Mouse (Mus musculus) ES-E14 (cell line): ENCODE data around the gene Smad1. TPM values are rescaled to one million over a fixed set of nuclear protein-coding genes. Genes with fewer than 3 reads are reported as not detected.

Experiments
- DNase-seq: peaks from one replicate; pipeline ENCODE4 v3.0.0-alpha.2; 2013; ENCODE audit warnings: low read depth, low spot score
- H3K27ac ChIP-seq: 2 replicates; pipeline ENCODE4 v1.5.1; 2012; ENCODE audit warnings: low read depth, mild to moderate bottlenecking, low read length, moderate library complexity, mixed read lengths; ENCODE audit not compliant: poor library complexity, insufficient read depth, severe bottlenecking
- H3K36me3 ChIP-seq: 2 replicates; pipeline ENCODE4 v1.6.1; 2012; ENCODE audit warnings: mild to moderate bottlenecking, low read length, moderate library complexity, mixed read lengths; ENCODE audit not compliant: control insufficient read depth, poor library complexity, insufficient read depth, severe bottlenecking
- H3K4me1 ChIP-seq, 2 experiments: fragments of 150-350 bp in 1 of 2; sonication (generic) in 1 of 2; 2 replicates each; pipeline ENCODE4 v1.6.1; 2012; ENCODE audit warnings: low read length in 2 of 2, mild to moderate bottlenecking in 1 of 2, mixed read lengths in 1 of 2; ENCODE audit not compliant: control insufficient read depth in 2 of 2, insufficient read depth in 2 of 2, poor library complexity in 1 of 2
- H3K4me3 ChIP-seq, 2 experiments: fragments of 150-350 bp in 1 of 2; sonication (generic) in 1 of 2; 2 replicates each; pipeline ENCODE4 v1.5.1; 2012; ENCODE audit warnings: low read length in 2 of 2, low read depth in 1 of 2, mild to moderate bottlenecking in 1 of 2, mixed read lengths in 1 of 2; ENCODE audit not compliant: insufficient read depth in 1 of 2, poor library complexity in 1 of 2, severe bottlenecking in 1 of 2
- H3K9ac ChIP-seq: 2 replicates; pipeline ENCODE4 v1.6.1; 2012; ENCODE audit warnings: low read depth, mild to moderate bottlenecking, low read length, mixed read lengths; ENCODE audit not compliant: poor library complexity, insufficient read depth, severe bottlenecking
- H3K9me3 ChIP-seq: fragments of 150-350 bp; sonication (generic); 2 replicates; pipeline ENCODE4 v1.6.1; 2012; ENCODE audit warnings: low read depth, mild to moderate bottlenecking, low read length; ENCODE audit not compliant: control insufficient read depth, insufficient read depth
- CHD2 ChIP-seq: IDR thresholded peaks from 2 replicates; pipeline ENCODE4 v1.6.1; 2014; ENCODE audit warnings: mild to moderate bottlenecking, low read depth, low read length, inconsistent platforms
- HCFC1 ChIP-seq: IDR thresholded peaks from 2 replicates; pipeline ENCODE4 v1.6.1; 2012; ENCODE audit warnings: low read length, inconsistent platforms, borderline replicate concordance; ENCODE audit not compliant: insufficient read depth
- MAFK ChIP-seq: IDR thresholded peaks from 2 replicates; pipeline ENCODE4 v1.6.1; 2014; ENCODE audit warnings: mild to moderate bottlenecking, low read depth, low read length, inconsistent platforms; ENCODE audit not compliant: insufficient read depth
- ZC3H11A ChIP-seq: IDR thresholded peaks from 2 replicates; pipeline ENCODE4 v1.6.1; 2012; ENCODE audit warnings: low read depth, mild to moderate bottlenecking, inconsistent platforms, low read length, borderline replicate concordance
- ZNF384 ChIP-seq: IDR thresholded peaks from 2 replicates; pipeline ENCODE4 v1.6.1; 2012; ENCODE audit warnings: low read depth, low read length, inconsistent platforms
- in situ Hi-C, 2 experiments: fragments of 600-800 bp; cut with MboI; formaldehyde crosslinking; loops; one replicate each; pipeline ENCODE4 v1.15.1; 2025; ENCODE audit warnings: low sequenced_read_pairs in 2 of 2, inconsistent platforms in 1 of 2; ENCODE audit not compliant: unreplicated experiment in 2 of 2
- total RNA-seq: library from RNA; depleted of rRNA; stranded (reverse); fragments of 300-350 nt; gene quantifications from 2 replicates; pipeline ENCODE4 v1.2.3, GENCODE M21; 2012

Smad1 gene
- total RNA-seq, 1 experiment: 9.4 TPM

GRCm38 (mm10) chr8:79366227-79366626 lies 33.1 kb downstream of the Smad1 start:
- H3K4me1 ChIP-seq: no peaks in the 10 kb centered on the region
- H3K9me3 ChIP-seq: no peaks in the 10 kb centered on the region
- no peak for TF ChIP-seq CHD2
- no peak for TF ChIP-seq ZNF384
- no peak for TF ChIP-seq MAFK
- no peak for TF ChIP-seq ZC3H11A
- TF ChIP-seq HCFC1: no peak
- DNase-seq: no peak
- no peak overlapping the region for H3K27ac ChIP-seq
- no peak overlapping the region for H3K9ac ChIP-seq
- peaks cover 7% of the 10 kb centered on the region; the same call in 1 of the 2 replicates for H3K36me3 ChIP-seq
- H3K4me3 ChIP-seq: no peak overlapping the region
- in situ Hi-C loops: no loop called here

GRCm38 (mm10) chr8:79365707-79366106 lies 33.6 kb downstream of the Smad1 start:
- no peaks in the 10 kb centered on the region for H3K4me1 ChIP-seq
- no peak overlapping the region for H3K27ac ChIP-seq
- no peak overlapping the region for H3K9ac ChIP-seq
- no peaks in the 10 kb centered on the region for H3K9me3 ChIP-seq
- TF ChIP-seq MAFK (no peak), CHD2 (no peak), HCFC1 (no peak), ZNF384 (no peak), ZC3H11A (no peak)
- H3K36me3 ChIP-seq: peaks cover 4% of the 10 kb centered on the region; the same call in 1 of the 2 replicates
- in situ Hi-C loops: no loop called here
- no peak overlapping the region for H3K4me3 ChIP-seq
- DNase-seq: no peak

GRCm38 (mm10) chr8:79364806-79365205 lies 34.5 kb downstream of the Smad1 start:
- H3K36me3 ChIP-seq: peaks cover 4% of the 10 kb centered on the region; the same call in 1 of the 2 replicates
- in situ Hi-C loops: no loop called here

DNA sequence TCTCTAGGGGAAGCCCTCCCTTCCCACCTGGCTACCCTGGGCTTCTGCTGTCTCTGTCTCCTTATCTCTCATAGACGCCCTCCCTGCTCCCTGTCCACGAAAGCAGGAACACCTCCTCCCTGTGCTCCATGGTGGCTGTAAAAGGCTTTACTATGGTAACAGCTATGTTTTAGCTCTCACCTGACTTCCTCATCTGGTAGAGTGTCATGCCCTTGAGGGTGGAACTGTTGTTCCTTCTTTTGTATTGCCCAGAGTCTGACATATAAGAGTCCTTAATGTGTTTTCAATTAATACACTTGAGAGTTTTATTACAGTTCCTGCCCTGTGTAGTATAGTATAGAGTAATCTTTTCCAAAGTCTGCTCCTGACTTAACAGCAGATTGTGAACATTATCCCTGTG lies 36.9 kb downstream of the Smad1 start:
- no peak overlapping the region for H3K4me3 ChIP-seq
- in situ Hi-C loops: no loop called here
- no peaks in the 10 kb centered on the region for H3K9me3 ChIP-seq
- H3K4me1 ChIP-seq: no peaks in the 10 kb centered on the region
- no peak overlapping the region for H3K27ac ChIP-seq
- no peak for DNase-seq
- H3K9ac ChIP-seq: no peak overlapping the region
- TF ChIP-seq HCFC1: no peak
- TF ChIP-seq MAFK: no peak
- TF ChIP-seq ZNF384: no peak
- TF ChIP-seq CHD2: no peak
- TF ChIP-seq ZC3H11A: no peak
- H3K36me3 ChIP-seq: peaks cover 4% of the 10 kb centered on the region; the same call in 1 of the 2 replicates

More at GRCm38 (mm10) chr8:79364806-79365205, 34.5 kb downstream of the Smad1 start:
- no peak overlapping the region for H3K9ac ChIP-seq
- TF ChIP-seq HCFC1 (no peak), ZNF384 (no peak), CHD2 (no peak), ZC3H11A (no peak), MAFK (no peak)
- H3K4me1 ChIP-seq: no peaks in the 10 kb centered on the region
- H3K4me3 ChIP-seq: no peak overlapping the region
- H3K27ac ChIP-seq: no peak overlapping the region
- H3K9me3 ChIP-seq: no peaks in the 10 kb centered on the region
- DNase-seq: no peak

DNA sequence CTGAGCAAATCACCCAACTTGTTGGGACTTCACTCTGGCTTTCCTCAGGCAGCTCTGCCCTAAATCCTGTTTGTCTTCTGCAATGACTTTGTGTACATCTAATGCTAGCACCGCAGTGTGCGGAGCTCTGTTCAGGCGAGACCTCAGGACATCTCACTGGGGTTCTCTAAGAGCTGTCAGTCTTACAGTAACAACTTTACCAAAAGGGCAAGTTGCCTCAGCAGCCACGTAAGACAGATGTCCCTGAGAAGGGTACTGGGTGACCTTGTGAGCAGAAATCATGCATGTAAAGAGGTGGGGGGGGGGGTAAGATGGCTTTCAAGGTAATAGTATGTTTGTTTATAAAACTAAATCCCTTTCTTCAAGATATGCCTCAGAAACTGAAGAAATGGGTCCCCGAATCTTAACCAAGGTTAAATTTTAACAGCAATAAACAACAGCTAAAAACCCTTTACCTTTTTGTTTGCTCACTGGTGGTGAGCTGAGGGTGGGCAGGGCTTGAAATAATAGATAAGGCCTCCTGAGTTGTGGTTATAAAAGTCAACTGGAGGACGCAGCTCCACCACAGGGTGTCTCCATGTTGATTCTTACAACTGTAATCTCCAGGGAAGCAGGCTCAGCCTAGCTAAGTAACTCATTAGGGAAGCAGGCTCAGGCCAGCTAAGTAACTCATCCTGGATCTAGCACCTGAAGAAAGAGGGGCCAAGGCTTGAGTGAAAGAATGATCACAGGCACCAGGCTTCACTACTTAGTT lies 38.4 kb downstream of the Smad1 start:
- peaks cover 0 to 5% of the 10 kb centered on the region in 2 experiments; a peak in 1 of 4 replicates for H3K4me1 ChIP-seq
- no peaks in the 10 kb centered on the region for H3K9me3 ChIP-seq
- H3K27ac ChIP-seq: no peak overlapping the region
- H3K36me3 ChIP-seq: peaks cover 4% of the 10 kb centered on the region; the same call in 1 of the 2 replicates
- no peak overlapping the region for H3K4me3 ChIP-seq
- no peak for TF ChIP-seq CHD2
- no peak for TF ChIP-seq MAFK
- TF ChIP-seq ZC3H11A: no peak
- no peak for TF ChIP-seq ZNF384
- TF ChIP-seq HCFC1: no peak
- no peak overlapping the region for H3K9ac ChIP-seq
- DNase-seq: no peak
- in situ Hi-C loops: no loop called here
